Mouse (Mus musculus): Measurements from ENCODE around the gene Cald1.

Cald1 gene

DNA sequence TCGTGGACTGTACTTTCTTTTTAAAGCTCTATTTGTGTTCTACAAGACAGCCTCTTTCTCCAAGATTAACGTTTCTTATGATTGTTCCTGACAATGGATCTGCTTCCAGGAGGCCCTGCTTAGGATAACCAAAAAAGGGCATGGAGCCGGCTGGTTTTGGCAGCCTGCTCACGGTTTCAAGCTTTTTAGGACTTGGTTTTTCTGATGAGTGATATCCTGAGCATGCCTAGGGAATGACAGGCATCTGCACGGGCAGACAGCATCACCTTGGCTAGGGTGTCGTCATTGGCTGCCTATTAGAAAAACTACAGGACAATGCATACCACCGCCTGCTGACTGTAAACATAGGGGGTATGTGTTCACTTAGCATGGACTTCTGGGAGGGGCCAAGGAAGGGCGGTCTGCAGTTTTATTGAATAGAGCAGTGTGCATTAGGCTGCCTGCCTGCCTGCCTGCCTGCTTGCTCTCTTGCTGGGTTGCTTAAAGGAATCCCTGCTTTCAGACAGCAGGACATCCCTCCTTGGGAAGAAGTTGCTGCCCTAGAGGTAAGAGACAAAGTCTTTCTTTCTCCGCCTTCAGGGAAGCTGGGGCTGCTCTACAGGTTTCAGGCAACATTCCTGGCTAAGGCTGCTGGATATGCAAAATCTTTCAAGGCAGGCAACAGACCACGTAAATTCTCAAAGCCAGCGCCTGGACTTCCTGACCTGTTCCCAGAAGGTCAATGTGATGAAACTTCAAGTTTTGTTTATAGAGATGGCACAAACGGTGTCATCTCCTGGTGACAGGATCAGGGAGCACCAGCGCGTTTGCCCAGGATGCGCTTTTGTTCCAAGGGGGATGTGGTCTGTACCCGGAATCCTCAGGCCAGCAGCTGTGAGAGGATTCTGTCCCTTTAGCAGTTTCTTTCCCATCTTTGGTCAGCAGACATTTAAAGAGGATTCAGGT, at the start of gene Cald1:
Gene Cald1, plus strand, starts transcription at position 380 of the 945 bp plus-strand sequence.
- no peak for DNase-seq (ENCODE audit: low read depth, low spot score)

DNA sequence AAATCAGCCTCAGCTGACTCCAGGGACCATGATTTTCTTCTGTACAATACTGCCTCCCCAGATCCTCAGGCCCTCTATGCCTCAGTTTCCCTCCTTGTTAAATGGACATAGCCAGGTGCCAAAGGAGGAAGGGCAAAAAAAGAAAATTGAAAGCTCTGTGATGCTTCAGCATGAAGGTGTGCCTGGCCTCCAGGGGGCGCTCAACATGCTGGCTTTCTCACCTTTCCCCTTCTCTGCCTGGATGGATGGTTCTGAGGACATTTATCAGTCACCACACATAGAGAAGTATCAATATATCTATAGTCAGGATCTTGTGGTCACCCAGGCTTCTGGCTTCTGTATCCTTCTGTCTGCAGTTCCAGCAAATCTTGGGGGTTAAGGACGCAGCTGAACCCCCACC, 49.3 kb upstream of the Cald1 start:
- DNase-seq (ENCODE audit: low read depth, low spot score), result peak; percentile 36

DNA sequence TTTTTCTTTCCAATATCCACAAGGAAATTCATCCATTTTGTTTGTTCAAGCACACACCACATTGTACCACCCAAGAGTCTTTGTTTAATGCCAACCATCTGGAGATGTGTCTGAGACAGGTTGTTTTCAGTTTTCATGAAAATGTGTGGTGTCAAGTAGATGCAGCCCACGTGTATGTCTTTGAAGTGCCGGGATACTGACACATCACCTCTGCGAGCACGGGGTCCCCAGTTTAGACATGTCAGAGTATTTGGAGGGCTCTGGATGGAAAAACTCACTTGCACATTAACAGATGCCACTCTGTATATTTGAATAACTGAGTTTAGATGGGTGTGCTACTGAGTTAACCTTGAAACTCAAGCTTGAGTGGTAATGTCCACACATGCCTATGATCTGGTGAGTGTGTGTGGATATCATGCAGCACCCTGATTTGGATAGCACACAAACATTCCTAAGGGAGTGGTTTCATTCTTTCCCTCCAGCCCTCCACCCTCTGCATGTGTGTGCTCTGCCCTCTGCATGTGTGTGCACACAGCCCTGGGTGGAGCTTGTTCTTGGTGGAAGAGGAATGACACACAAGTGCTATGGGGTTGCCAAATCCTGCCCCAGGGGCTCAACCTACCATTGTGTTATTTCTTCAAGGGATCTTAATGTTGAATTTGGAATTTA, 45.7 kb upstream of the Cald1 start:
- no peak for DNase-seq (ENCODE audit: low read depth, low spot score)

DNA sequence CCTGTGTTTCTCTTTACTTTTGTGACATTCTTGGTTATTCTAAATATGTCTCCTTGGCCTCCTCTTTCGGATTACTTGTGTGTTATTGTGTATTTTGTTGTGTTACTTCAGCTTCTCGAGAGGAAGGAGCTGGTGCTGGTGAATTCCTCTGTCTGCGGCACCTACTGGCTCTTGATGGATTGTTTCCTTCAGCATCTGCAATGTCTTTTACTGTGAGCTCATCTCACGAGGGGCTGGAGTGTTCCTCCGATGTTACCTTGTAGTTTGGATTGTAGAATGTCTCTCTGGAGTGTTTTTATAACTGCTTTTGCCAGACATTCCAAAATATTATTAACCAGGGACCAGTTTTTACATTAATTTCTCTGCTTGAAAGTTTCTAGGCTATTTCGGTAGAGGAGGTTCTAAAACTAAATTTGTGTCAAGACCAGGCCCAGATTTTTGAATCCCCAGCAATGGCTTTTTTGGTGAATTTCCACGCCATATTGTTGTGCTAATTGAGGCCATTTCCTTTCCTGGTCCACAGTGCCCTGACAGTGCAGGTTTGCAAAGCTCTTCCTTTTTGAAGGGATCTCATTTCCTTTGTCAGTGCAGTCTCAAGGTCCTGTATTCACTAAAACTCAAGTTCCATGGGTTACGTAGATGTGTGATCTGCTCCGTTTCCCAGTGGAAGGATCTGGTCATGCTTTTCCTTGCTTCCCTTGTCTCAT, 43.9 kb upstream of the Cald1 start:
- no peak for DNase-seq (ENCODE audit: low read depth, low spot score)

DNA sequence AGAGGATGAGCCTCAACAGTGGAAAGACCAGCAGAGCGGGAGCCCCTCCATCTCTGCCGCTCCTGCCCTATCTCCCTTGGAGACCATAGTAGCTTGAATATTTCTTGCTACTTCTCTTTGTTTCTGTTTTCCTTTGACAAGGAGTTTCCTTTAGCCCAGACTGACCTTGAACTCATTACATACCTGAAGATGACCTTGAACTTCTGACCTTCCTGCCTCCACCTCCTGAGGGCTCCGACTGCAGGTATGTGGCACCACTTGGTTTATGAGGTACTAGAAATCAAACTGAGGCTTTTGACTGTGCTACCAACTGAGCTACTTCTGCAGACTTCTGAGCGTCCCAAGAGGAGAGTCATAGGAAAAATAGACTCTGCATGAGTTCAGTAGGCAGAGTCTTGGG, 38.8 kb upstream of the Cald1 start:
- DNase-seq (ENCODE audit: low read depth, low spot score), result no peak

DNA sequence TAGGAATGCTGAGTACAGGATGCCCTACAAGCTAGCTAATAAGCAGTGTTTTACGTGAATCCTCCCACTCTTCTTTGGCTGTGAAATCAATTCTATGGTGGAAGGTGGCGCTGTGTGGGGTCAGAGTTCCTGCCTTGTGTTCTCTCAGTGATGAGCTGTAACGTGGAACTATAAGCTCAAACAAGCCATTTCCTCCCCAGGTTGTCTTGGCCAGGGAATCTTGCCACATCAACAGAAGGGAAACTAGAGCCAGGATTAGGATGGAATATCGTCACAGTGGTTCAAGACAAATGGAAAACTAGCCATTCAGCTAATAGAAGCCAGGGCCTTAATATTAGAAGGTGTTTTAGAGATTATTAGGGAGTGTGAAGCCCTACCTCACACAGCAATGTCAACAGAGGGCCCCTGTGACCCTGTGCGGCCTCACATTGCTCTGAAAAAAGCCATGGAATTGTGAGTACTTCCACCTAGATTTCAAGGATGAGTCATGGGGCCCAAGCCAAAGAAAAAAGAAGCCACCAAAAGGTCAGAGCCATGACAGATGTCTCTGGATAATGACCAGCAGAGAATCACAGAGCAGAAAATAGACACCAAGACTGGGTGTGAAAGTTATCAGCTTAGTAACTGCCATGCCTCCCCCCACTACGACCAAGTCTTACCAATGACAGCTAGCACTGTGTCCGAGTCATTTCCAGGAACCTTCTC, 33.0 kb upstream of the Cald1 start:
- no peak for DNase-seq (ENCODE audit: low read depth, low spot score)

DNA sequence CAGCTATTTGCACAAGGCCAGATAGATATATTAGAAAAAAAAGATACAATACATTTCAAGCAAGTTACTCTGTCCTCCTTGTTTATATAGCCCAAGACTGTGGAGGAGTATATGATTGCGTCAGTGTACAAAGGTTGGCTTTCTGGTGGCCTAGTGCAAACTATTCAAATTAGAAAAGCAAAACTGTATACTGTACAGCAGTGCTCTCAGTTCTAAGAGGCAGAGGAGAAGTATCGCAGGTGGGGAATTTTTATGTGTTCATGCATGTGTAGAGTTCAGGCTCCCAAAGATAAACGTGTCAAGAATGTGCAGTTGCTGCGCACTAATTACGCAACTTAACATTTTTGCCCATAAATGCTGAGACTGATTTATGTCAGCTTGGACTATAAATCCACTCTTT, 31.0 kb upstream of the Cald1 start:
- DNase-seq (ENCODE audit: low read depth, low spot score), result no peak

DNA sequence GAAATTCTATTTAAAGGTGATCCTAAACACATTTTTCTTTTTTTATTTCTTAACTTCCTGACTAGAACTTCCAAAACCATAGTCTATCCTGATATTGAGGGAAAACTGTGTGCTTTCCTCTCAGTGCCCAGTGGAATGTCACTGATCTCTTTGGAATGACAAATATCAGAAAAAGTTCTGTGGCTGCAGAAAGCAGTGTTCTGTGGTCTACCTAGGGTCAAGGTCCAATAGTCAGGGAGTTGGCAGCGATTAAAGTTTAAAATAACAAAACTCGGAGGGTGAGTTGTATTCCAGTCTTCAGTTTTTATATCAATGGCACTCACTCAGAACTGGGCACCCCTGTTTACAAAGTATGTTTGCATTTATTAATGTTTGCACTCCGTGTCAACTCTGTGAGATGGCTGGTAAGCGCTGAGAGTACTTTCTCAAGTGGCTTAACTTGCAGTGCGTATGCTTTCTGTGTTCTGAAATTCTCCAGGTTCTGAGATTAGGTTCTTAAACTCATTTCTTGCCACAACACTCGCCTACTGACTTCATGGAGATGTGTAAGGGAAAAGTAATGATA, 18.7 kb upstream of the Cald1 start:
- no peak for DNase-seq (ENCODE audit: low read depth, low spot score)

DNA sequence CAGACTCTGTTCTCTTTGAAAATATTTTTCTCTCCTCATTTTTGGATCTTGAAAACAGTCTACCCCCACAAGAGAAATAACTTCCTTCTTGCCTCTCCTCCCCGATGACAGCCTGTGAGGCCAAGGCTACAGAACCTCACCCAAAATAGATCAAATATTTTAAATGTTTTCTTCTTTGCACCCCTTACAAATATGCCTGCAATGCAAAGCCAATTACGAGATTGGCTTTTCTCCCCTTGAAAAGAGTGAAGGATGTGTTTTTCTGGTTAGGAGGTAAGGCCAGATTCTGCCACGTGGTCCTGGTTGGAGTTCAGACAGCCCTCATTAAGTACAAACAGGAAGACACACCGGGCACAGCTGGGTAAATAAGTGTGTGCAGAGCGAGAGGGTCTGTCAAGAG, 14.9 kb upstream of the Cald1 start:
- no peak for DNase-seq (ENCODE audit: low read depth, low spot score)

DNA sequence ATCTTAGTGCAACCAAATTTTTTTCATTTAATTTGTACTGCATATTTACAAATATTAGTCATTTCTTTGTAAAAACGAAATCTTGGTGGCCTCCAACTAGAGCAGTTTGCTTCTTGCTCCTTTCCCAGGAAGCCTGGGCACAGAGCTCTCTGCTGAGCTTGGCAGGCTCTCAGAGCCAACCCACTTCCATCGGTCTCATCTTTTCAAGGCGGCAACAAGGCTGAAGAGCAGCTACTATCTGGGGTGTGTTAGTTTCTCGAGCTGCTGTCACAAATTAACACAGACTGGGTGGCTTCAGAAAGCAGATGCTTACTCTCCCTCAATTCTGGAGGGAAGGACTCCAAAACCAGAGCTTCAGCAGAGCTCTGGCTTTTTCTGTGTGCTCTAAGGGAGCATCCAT, 10.2 kb upstream of the Cald1 start:
- no peak for DNase-seq (ENCODE audit: low read depth, low spot score)

DNA sequence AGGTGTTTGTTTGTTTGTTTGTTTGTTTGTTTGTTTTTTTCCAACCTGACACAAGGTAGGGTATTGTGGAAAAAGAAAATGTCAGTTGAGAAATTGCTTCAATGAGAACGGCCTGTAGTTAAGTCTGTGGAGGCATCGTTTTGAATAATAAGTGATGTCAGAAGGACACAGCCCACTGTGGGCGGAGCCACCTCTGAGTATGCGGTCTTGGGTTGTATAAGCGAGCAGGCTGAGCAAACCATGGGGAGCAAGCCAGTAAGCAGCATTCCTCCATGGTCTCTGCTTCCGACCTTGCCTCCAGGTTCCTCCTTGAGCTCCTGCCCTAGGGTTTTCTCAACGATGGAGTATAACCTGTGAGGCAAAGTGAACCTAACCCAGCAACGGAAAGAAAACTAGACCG, 7.6 kb upstream of the Cald1 start:
- DNase-seq (ENCODE audit: low read depth, low spot score), result no peak

DNA sequence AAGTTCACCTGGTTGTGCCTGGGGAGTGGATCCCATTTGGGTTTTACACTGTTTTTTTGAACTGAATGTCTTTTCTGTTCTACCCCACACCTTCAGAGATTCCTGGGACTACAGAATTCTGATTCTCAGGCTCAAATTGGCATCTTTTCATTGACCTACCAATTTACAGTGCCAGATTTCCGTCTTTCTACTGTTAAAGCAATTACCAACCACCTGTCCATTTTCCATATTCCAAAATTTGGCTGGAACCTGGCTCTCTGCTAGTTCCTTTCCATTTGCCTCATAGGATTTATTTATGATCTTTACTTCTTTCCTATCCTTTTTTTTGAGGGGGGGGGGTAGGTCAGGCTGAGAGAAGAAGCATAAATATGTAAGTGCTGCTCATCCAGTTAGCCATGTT, 4.9 kb upstream of the Cald1 start:
- DNase-seq (ENCODE audit: low read depth, low spot score), result no peak

DNA sequence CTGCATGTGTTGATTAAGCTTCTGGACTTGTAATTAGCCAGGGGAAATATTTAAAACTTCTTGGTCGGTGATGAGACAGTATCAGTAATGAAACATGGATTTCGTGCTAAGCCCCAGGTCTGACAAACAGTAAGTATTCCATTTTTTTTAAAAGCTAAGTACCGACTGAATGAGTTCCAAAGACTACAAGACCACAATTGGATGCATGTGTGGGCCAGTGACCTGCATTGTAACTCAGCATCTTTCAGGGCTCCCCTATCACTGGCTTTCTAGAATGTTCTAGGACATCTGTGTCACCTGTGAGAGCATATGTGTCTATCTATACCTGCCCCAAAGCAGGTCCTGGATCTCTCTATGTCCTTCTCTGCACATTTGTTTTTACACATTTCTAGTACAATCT, 984 bp upstream of the Cald1 start:
- DNase-seq (ENCODE audit: low read depth, low spot score), result no peak

DNA sequence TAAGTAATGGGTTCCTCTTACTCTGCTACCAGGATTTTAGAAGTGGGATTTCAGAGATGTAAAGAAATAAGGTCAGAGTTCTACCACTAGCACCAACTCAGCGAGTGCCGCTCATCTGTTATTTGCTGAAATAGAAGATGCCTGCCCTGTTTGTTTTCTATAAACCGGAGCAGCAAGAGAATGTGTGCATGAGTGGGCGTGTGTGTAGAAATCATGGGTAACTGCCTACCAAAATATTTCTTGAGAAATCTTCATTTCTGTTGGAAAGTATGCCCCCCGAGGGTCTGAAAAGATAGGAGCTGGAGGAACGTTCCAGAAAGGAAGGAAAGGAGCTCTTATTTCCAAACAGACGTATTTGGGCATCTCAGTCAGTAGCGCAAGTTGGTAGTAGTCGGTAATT, 871 bp downstream of the Cald1 start:
- no peak for DNase-seq (ENCODE audit: low read depth, low spot score)

DNA sequence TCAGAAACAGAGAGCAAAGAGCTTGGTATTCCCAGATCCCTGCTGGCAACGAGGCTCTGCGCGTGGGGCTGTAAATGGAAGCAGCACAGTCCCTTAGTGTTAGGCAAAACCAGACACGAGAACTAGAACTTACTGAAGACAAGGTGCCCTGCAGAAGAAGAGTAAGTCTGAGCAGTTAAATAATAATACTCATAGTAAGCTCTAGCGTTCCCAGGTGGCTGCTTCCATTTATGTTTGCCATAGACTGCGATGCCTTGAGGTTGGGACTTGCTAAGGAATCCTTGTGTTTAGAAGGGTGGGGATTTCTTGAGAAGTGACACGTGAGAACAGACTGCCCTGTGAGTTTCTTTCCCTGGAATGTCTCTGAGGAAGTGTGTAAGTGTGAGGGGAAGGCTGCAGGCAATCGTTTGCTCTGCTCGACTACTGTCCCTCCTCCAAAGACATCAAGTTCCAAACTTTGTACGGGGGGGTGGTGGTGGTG, 1.4 kb downstream of the Cald1 start:
- DNase-seq (ENCODE audit: low read depth, low spot score), result no peak

DNA sequence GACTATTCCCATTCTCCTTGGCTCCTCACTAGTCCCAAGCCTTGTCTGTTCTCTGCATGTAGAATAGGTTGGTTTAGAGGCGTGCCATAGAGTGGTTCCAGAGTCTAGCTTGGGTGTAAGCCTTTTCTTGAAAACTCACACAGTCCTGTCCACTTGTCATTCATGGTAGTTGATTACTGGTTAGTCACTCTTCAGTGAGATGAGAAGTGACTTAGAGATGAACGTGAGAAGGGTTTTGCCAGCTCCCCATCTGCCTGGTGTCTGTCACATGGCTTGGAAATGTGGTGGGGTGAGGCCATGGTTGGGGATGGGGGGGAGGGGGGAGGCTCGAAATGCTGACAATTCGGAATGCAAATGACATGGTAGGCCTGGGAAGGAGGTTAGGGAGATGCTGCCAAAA, 2.5 kb downstream of the Cald1 start:
- no peak for DNase-seq (ENCODE audit: low read depth, low spot score)

DNA sequence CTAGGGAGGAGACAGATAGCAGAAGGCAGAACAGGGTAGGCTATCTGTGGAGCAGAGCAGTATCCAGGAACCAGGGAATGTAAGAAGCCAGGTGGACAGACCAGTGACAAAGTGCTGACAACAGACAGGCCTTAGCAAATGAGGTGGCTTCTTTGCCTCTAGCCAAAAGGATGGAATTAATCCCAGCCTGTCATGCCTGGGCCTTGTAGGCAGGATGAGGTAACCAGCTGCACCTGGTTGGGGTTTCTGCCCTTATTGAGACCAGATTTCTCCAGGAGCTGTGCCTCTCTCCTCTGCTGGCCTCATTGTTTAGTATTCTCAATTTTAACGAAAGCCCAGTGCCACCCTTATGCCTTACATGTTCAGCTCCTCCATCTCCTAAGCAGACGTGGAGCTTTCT, 3.8 kb downstream of the Cald1 start:
- no peak for DNase-seq (ENCODE audit: low read depth, low spot score)

DNA sequence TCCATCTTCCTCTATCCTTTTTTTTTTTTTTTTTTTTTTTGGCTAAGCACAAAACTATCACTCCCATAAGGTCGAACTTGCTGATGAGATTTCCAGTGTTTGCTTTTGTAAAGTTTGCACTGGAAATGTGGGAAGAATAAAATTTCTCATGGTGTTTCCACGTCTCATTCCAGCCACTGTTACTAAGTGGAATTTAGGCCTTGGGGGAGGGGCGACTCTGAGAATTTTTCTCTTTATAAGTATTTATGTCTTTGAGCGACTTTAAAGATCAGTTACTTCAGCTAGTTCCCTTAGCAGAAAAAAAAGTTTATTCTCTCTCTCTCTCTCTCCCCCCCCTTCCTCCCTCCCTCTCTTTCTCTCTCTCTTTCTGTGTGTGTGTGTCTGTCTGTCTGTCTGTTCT, 8.1 kb downstream of the Cald1 start:
- DNase-seq (ENCODE audit: low read depth, low spot score), result no peak

DNA sequence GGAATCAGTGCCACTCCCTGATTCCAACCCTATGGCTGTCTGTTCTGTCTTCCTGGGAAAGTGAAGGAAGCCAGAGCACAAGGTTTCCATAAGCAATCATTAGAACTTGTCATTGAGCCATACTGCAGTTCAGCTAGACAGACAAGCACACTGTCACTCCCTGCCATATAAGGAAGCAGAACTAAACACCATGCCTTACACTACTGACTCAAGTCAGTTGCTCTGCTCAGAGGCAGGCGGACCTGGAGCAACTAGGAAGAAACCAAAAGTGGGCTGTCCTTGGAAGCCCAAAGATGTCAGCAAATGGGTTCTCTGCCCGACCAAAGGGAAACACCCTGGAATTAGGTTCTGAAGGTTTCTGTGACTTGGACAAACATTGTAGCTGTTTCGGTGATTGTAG, 10.3 kb downstream of the Cald1 start:
- DNase-seq (ENCODE audit: low read depth, low spot score), result no peak

DNA sequence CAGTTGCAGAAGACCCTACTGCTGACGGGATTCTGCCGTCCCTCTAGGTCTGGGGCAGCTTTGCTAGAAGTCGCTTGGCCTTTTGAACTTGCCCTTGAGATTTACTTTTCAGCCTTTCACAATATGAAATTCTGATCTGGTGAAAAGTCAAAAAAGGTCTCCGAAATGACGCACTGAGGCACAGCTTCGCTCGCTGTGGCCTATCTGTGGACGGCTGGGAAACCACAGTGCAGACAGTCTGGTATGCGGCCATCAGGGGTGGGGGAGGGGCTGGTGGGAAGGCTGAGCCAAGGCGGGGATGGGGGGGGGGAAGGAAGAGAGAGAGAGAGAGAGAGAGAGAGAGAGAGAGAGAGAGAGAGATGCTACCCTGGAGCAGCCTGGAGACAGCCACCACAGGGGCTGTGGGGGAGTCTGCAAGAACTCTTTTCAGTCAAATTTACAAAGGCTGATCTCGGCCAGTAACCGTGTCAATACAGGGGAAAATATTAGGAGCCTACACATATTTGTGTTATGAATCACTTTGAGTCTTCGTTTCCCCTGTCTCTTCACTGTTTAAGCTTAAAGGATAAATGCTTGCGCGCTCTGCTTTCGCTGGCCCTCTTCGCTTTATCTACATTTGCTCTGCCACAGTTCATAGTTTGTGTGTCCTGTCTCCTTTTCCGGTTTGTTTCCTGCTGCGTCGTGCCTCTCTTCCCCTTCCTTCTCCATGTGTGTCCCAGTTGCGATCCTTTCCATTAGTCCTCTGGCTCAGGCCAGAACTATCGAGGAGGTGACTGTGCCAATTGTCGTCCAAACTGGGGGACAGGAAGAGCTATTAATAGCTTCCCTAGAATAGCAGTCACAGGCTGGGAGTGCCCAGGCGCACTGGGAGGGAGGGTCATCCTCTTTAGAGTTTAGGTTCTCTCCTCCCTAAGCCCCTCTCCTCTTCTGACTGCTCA, 11.9 kb downstream of the Cald1 start:
- DNase-seq (ENCODE audit: low read depth, low spot score), result no peak

All from c-Kit-negative CD71-positive TER-119-positive erythroid progenitor cells, embryonic 14.5 days (primary cell).